10 mouse cellular contexts compared by ENCODE assay signal in genomic region chr6:146126823-146127681, GRCm38 (mm10).
DNase-seq lines count a peak whose midpoint lies in the region; TF ChIP-seq lines count a peak whose summit lies in the region.
"Had no signal": no experiment of that assay in that cellular context is flagged by ENCODE, and none has a peak within 500 bp of the region (broad histone marks: within the 10 kb centered on the region; RNA-seq: fewer than 3 reads in every experiment).

No protein-coding gene starts in this region.

- peak; percentile 42 for DNase-seq in left cerebral cortex, postnatal 4 days
- DNase-seq in left cerebral cortex, postnatal 36 days (ENCODE audit: low spot score in 2 of 2), result no peak
- peak; percentile 94 for DNase-seq in cerebellum, adult 11-12 months
- peak; percentile 91 for DNase-seq in cerebellum, postnatal 36 days
- peak; percentile 23 for DNase-seq in heart, postnatal 4 days
- DNase-seq in thymus, adult 2 months, result no peak
- DNase-seq in embryo, embryonic 9.5 days (ENCODE audit: extremely low spot score), result no peak
- DNase-seq: lung, adult 18-20 months had no signal

- WGBS in thymus, adult 2 months, result 94% methylated on average over 12 of the region's 12 CpGs

- no peaks in the 10 kb centered on the region for H3K27me3 ChIP-seq in thymus, adult 2 months (ENCODE audit: control insufficient read depth, insufficient read depth, low read length)
- H3K27me3 ChIP-seq: neural tube, embryonic 13.5 days; stomach, embryonic 15.5 days had no signal

- H3K4me3 ChIP-seq in thymus, adult 2 months (ENCODE audit: control insufficient read depth, insufficient read depth, low read length), result no peak overlapping the region
- H3K4me3 ChIP-seq: neural tube, embryonic 13.5 days; stomach, embryonic 15.5 days had no signal

- no peak for TF ChIP-seq POLR2A in thymus, adult 2 months (IDR thresholded peaks at IDR 0.05; ENCODE audit: control insufficient read depth, extremely low read depth, insufficient read depth, low read length, poor library complexity)

- TF ChIP-seq CTCF in thymus, adult 2 months (IDR thresholded peaks at IDR 0.05; ENCODE audit: borderline replicate concordance, control insufficient read depth, extremely low read depth, insufficient read depth, low read length, poor library complexity), result no peak

- H3K4me1 ChIP-seq in thymus, adult 2 months (replicated peaks; ENCODE audit: control insufficient read depth, insufficient read depth, low read length), result no peaks in the 10 kb centered on the region
- H3K4me1 ChIP-seq: neural tube, embryonic 13.5 days; stomach, embryonic 15.5 days had no signal

- no peak overlapping the region for H3K27ac ChIP-seq in thymus, adult 2 months (ENCODE audit: control insufficient read depth, insufficient read depth, low read length)
- H3K27ac ChIP-seq: neural tube, embryonic 13.5 days; stomach, embryonic 15.5 days had no signal

- H3K36me3 ChIP-seq in thymus, adult 2 months (ENCODE audit: control insufficient read depth, insufficient read depth, low read length), result peaks cover 1% of the 10 kb centered on the region
- H3K36me3 ChIP-seq: neural tube, embryonic 13.5 days; stomach, embryonic 15.5 days had no signal

- intact Hi-C loops in left cerebral cortex, postnatal 4 days (cut with DNase I), result no loop called here
- intact Hi-C loops in left cerebral cortex, postnatal 36 days (cut with DNase I), result no loop called here

Comparison
In these comparisons a context has a peak if more than half of its experiments do, and no peak if none do; other contexts are left out.
1. DNase-seq: peak in left cerebral cortex, postnatal 4 days (single experiment), cerebellum, adult 11-12 months (single experiment), cerebellum, postnatal 36 days (2 of 2) and heart, postnatal 4 days (single experiment); none in left cerebral cortex, postnatal 36 days (0 of 2), thymus, adult 2 months (single experiment) and embryo, embryonic 9.5 days (single experiment).